Mouse (Mus musculus): ENCODE measurements around the gene Gm16867. TPM values are rescaled to one million over a fixed set of nuclear protein-coding genes. Genes with fewer than 3 reads are reported as not detected.
"Not testable (repeated sequence)": the region's sequence is repeated elsewhere in the genome, so short reads cannot be mapped to it uniquely, and the experiment has no call there.

The Gm16867 gene
- polyA plus RNA-seq, 1 experiment from 2014 or later, result not detected

DNA sequence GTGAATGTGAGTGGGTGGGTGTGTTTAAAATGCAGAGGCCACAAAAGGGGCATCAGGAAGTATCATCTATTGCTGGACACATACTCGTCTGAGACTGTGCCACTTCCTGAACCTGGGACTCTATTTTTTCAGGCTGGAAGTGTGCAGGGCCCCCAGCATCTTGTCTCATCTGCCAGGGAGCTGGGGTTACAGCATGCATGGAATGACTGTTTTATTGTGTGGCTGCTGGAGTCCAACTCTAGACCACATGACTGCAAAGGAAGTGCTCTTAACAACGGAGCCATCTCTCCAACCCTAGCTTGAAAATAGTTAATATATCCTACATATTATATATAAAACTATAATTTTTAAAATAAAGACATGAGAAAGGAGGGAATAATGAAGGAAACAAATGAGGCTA lies 29.8 kb downstream of the Gm16867 start:
- H3K36me3 ChIP-seq (ENCODE audit: control insufficient read depth, insufficient read depth, low read length); H3K27ac ChIP-seq (ENCODE audit: low read depth, low read length); DNase-seq (ENCODE audit: low spot score, missing footprints); H3K9me3 ChIP-seq (ENCODE audit: control insufficient read depth, low read length); H3K4me3 ChIP-seq (ENCODE audit: low read depth, low read length); ATAC-seq (ENCODE audit: low FRiP score); H3K9ac ChIP-seq (ENCODE audit: low read length); H3K4me2 ChIP-seq; H3K4me1 ChIP-seq (ENCODE audit: control insufficient read depth, insufficient read depth, low read length); H3K27me3 ChIP-seq (ENCODE audit: control insufficient read depth, insufficient read depth, low read length): not testable (repeated sequence)
- WGBS, result no CpG with 5 or more reads among the region's 2 CpGs

DNA sequence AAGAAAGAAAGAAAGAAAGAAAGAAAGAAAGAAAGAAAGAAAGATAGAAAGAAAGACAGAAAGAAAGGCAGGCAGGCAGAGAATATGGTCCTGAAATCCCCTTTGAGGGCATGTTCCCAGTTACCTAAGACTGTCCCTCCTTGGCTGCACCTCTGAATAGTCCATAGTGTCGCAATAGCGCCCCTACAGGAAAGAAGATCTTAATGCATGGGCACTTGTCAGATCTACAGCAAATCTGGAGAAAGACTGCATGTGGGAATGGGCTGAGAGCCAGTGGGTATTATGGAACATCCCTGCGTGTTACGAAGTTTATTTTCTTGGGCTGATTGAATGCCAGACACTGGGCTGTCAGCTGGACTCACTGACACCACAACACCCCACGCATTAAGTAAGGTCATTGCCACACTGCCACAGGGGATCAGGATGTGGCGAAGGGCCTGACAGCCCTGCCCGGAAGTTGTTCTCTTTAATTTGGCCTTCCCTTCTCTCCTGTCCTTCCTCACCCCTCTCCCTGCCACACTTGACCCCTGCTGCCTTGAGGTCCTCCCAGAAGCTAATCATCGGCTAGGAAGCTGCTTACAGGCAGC lies 32.9 kb downstream of the Gm16867 start:
- not testable (repeated sequence) for H3K9me3 ChIP-seq (ENCODE audit: control insufficient read depth, low read length); H3K4me1 ChIP-seq (ENCODE audit: control insufficient read depth, insufficient read depth, low read length); H3K27ac ChIP-seq (ENCODE audit: low read depth, low read length); H3K4me2 ChIP-seq; H3K27me3 ChIP-seq (ENCODE audit: control insufficient read depth, insufficient read depth, low read length); H3K9ac ChIP-seq (ENCODE audit: low read length); H3K36me3 ChIP-seq (ENCODE audit: control insufficient read depth, insufficient read depth, low read length); H3K4me3 ChIP-seq (ENCODE audit: low read depth, low read length); ATAC-seq (ENCODE audit: low FRiP score); DNase-seq (ENCODE audit: low spot score, missing footprints)
- WGBS, result no CpG with 5 or more reads among the region's 8 CpGs

DNA sequence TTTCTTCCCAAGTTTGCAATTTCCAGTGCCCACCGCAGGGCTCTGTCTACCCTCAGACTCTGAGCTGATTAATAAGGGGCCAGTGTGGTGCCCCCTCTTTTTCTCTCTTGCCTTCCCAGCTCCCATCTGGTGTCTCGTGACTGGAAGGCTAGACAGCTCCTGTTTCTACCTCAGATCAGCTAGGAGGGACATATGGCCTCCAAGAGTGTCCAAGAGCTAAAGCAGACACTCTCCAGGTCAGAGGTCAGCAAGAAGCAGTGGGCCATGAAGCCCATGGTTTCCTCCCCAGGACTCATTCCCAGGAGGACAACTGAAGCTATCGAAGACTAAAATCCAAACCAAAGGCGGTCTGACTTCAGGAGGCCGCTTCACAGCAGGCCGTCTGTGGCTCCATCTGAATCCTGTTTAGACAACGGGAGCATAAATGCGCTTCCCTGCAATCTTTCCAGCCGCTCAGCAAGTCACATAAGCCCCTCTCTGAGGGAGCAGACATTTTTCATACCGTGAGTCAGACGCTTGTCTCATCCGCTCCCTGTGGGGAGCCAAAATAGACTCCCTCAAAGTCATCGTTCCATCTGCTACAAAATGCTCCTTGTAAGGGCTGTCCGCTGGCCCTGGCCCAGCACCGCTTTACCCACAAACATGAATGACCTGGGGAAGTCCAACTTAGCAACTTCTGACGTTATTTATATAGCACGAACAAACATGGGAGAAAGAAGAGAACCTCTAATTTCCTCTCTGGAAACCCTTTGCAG lies 35.4 kb downstream of the Gm16867 start:
- H3K4me3 ChIP-seq (ENCODE audit: low read depth, low read length); H3K4me1 ChIP-seq (ENCODE audit: control insufficient read depth, insufficient read depth, low read length); H3K36me3 ChIP-seq (ENCODE audit: control insufficient read depth, insufficient read depth, low read length); ATAC-seq (ENCODE audit: low FRiP score); H3K27ac ChIP-seq (ENCODE audit: low read depth, low read length); DNase-seq (ENCODE audit: low spot score, missing footprints); H3K27me3 ChIP-seq (ENCODE audit: control insufficient read depth, insufficient read depth, low read length); H3K9me3 ChIP-seq (ENCODE audit: control insufficient read depth, low read length); H3K4me2 ChIP-seq; H3K9ac ChIP-seq (ENCODE audit: low read length): not testable (repeated sequence)
- WGBS, result no CpG with 5 or more reads among the region's 17 CpGs

DNA sequence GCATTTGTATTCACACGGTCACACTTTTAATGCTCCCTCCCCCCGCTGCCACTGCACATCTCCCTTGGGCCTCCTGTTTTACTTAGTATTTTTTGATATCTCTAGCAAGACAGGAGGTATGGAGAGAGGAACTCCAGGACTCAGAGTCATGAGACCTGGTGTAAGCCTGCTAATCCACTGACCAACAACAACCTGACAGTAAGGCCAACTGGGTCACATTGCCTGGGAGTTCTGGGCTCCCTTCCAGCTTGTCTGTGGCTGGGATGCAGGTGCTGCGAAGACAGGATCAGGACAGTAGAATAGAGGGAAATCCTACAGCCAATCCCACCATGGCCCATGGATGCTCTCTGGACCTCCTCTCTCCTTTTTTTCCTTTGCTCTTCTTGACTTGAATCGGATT lies 38.7 kb downstream of the Gm16867 start:
- not testable (repeated sequence) for H3K36me3 ChIP-seq (ENCODE audit: control insufficient read depth, insufficient read depth, low read length); DNase-seq (ENCODE audit: low spot score, missing footprints); H3K4me1 ChIP-seq (ENCODE audit: control insufficient read depth, insufficient read depth, low read length); H3K4me3 ChIP-seq (ENCODE audit: low read depth, low read length); H3K9ac ChIP-seq (ENCODE audit: low read length); H3K9me3 ChIP-seq (ENCODE audit: control insufficient read depth, low read length); H3K4me2 ChIP-seq; H3K27ac ChIP-seq (ENCODE audit: low read depth, low read length); ATAC-seq (ENCODE audit: low FRiP score); H3K27me3 ChIP-seq (ENCODE audit: control insufficient read depth, insufficient read depth, low read length)
- no CpG with 5 or more reads among the region's 4 CpGs for WGBS

DNA sequence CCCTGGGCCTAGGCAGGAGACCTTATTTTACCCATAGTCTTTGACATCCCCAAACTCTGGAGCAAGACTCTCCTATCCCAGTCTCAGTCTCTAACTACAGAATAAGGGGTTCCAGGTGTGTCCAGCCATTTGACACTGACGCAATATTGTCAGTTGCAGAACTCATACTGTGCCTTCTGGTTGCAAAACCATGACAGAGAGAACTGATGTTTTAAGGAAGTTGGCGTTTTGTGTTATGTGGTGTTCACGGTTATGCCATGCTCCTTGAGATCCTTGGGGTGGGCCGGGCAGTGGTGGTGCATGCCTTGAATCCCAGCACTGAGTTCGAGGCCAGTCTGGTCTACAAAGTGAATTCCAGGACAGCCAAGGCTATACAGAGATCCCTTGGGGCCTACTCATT lies 45.5 kb downstream of the Gm16867 start:
- H3K4me1 ChIP-seq (ENCODE audit: control insufficient read depth, insufficient read depth, low read length); H3K27ac ChIP-seq (ENCODE audit: low read depth, low read length); DNase-seq (ENCODE audit: low spot score, missing footprints); H3K4me3 ChIP-seq (ENCODE audit: low read depth, low read length); H3K27me3 ChIP-seq (ENCODE audit: control insufficient read depth, insufficient read depth, low read length); H3K4me2 ChIP-seq; H3K36me3 ChIP-seq (ENCODE audit: control insufficient read depth, insufficient read depth, low read length); H3K9ac ChIP-seq (ENCODE audit: low read length); ATAC-seq (ENCODE audit: low FRiP score); H3K9me3 ChIP-seq (ENCODE audit: control insufficient read depth, low read length): not testable (repeated sequence)
- WGBS, result no CpG with 5 or more reads among the region's 5 CpGs

DNA sequence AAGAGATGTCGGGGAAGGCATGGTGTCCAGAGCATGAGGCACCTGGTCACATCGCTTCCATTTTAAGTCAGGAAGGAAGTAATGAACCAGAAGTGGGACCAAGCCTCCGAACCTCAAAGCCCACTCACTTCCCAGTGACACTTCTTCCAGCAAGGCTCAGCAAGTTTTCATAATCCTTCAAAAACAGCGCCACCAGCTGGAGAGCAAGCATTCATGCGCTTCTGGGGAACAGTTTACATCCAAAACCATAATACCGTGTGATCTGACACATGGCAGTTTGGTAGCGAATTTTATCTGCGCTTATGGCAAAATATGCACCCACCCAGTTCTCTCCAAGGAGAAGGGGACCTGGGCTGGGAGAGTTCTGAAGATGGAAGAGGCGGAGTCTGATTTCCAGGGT lies 48.5 kb downstream of the Gm16867 start:
- not testable (repeated sequence) for H3K4me3 ChIP-seq (ENCODE audit: low read depth, low read length); DNase-seq (ENCODE audit: low spot score, missing footprints); H3K9ac ChIP-seq (ENCODE audit: low read length); H3K4me1 ChIP-seq (ENCODE audit: control insufficient read depth, insufficient read depth, low read length); H3K4me2 ChIP-seq; H3K27me3 ChIP-seq (ENCODE audit: control insufficient read depth, insufficient read depth, low read length); H3K36me3 ChIP-seq (ENCODE audit: control insufficient read depth, insufficient read depth, low read length); H3K9me3 ChIP-seq (ENCODE audit: control insufficient read depth, low read length); H3K27ac ChIP-seq (ENCODE audit: low read depth, low read length); ATAC-seq (ENCODE audit: low FRiP score)
- WGBS, result no CpG with 5 or more reads among the region's 9 CpGs

DNA sequence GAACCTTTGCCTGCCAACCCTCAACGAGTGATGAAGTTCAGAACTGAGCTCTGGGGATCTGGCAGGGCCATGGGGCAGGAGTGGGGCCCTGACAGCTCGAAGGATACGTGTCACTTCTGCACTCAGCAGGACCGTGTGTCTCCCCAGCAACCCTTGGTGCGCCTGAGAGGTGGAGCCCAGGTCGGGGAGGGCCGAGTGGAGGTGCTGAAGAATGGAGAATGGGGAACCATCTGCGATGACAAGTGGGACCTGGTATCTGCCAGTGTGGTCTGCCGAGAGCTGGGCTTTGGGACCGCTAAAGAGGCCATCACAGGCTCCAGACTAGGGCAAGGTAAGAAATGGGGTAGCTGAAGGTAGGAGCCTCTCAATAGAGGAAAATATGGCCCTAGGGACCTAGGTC lies 54.3 kb downstream of the Gm16867 start:
- not testable (repeated sequence) for H3K9ac ChIP-seq (ENCODE audit: low read length); DNase-seq (ENCODE audit: low spot score, missing footprints); H3K9me3 ChIP-seq (ENCODE audit: control insufficient read depth, low read length); ATAC-seq (ENCODE audit: low FRiP score); H3K4me3 ChIP-seq (ENCODE audit: low read depth, low read length); H3K4me2 ChIP-seq; H3K27ac ChIP-seq (ENCODE audit: low read depth, low read length); H3K27me3 ChIP-seq (ENCODE audit: control insufficient read depth, insufficient read depth, low read length); H3K36me3 ChIP-seq (ENCODE audit: control insufficient read depth, insufficient read depth, low read length); H3K4me1 ChIP-seq (ENCODE audit: control insufficient read depth, insufficient read depth, low read length)
- no CpG with 5 or more reads among the region's 10 CpGs for WGBS

DNA sequence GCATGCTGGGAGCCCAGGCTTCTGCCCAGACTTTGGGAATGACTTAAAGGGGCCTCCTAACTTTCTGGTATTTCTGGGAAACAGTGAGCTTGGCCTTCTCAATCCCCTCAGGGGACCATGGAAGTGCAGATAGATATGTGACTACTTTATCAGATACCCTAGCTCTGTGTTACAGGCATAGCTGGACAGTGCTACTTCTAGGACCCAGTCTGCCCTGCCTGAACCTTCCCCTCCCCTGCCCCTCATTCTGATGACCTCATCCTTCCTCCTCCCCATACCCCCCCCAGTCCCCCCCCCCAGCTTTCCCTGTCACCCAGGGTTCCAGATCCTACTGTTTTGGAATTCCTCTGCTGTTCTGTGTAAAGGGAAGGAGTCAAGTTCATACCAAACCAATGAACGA lies 56.2 kb downstream of the Gm16867 start:
- H3K4me3 ChIP-seq (ENCODE audit: low read depth, low read length); ATAC-seq (ENCODE audit: low FRiP score); H3K4me2 ChIP-seq; H3K27me3 ChIP-seq (ENCODE audit: control insufficient read depth, insufficient read depth, low read length); H3K36me3 ChIP-seq (ENCODE audit: control insufficient read depth, insufficient read depth, low read length); H3K9me3 ChIP-seq (ENCODE audit: control insufficient read depth, low read length); H3K4me1 ChIP-seq (ENCODE audit: control insufficient read depth, insufficient read depth, low read length); DNase-seq (ENCODE audit: low spot score, missing footprints); H3K9ac ChIP-seq (ENCODE audit: low read length); H3K27ac ChIP-seq (ENCODE audit: low read depth, low read length): not testable (repeated sequence)
- no CpG with 5 or more reads among the region's 1 CpGs for WGBS

DNA sequence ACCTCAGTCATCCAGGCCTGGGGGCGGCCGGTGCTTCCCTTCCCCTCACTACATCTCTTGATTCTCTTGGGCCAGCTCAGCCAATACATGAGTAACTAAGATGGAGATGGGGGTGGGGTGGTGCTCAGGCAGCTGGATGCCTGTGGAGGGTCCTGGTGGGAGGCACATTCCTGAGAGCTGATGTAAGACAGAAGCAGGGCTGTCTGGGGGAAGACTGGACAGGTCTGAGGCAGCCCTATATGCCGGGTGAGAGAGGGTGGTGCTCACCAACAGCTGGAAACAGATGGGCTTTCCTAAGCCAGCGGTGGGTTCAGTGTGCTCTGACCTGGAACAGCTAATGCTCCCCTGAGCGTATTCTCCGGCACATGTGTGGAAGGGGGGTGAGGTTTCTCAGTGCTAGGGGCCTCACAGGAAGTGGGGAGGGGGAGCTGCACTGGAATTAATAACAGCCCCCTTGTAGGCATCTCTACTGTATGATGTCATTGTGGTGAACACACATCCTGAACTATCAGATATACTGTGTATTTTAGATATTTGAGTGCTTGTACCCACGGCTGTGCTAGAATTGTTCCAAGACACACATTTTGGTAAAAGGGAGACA lies 60.0 kb downstream of the Gm16867 start:
- not testable (repeated sequence) for H3K9me3 ChIP-seq (ENCODE audit: control insufficient read depth, low read length); H3K36me3 ChIP-seq (ENCODE audit: control insufficient read depth, insufficient read depth, low read length); H3K27ac ChIP-seq (ENCODE audit: low read depth, low read length); H3K4me1 ChIP-seq (ENCODE audit: control insufficient read depth, insufficient read depth, low read length); H3K4me3 ChIP-seq (ENCODE audit: low read depth, low read length); DNase-seq (ENCODE audit: low spot score, missing footprints); H3K9ac ChIP-seq (ENCODE audit: low read length); H3K27me3 ChIP-seq (ENCODE audit: control insufficient read depth, insufficient read depth, low read length); H3K4me2 ChIP-seq
- peak; percentile 72; the same call in 1 of the 2 replicates for ATAC-seq (ENCODE audit: low FRiP score)
- WGBS, result no CpG with 5 or more reads among the region's 7 CpGs
